Mouse (Mus musculus) myocyte (in vitro differentiated cells): Measurements from ENCODE around the gene Nhsl1.

Experiments used
- MAX ChIP-seq: IDR thresholded peaks from one replicate; pipeline ENCODE4 v1.6.1; 2011; ENCODE audit warnings: low read depth, mild to moderate bottlenecking, control low read depth
- MYOG ChIP-seq, 3 experiments: IDR thresholded peaks; one replicate each; pipeline ENCODE4 v1.6.1; 2011; ENCODE audit warnings: control low read depth in 2 of 3, low read depth in 2 of 3, mild to moderate bottlenecking in 2 of 3; ENCODE audit not compliant: insufficient read length in 2 of 3, control insufficient read depth in 1 of 3, insufficient read depth in 1 of 3
- POLR2A ChIP-seq: IDR thresholded peaks from one replicate; pipeline ENCODE4 v1.6.1; 2011; ENCODE audit warnings: low read depth, mild to moderate bottlenecking, control low read depth, moderate library complexity; ENCODE audit not compliant: insufficient read length
- SRF ChIP-seq: IDR thresholded peaks from one replicate; pipeline ENCODE4 v1.6.1; 2011; ENCODE audit warnings: low read depth; ENCODE audit not compliant: control insufficient read depth, insufficient read length
- USF1 ChIP-seq: IDR thresholded peaks from one replicate; pipeline ENCODE4 v1.6.1; 2011; ENCODE audit warnings: low read depth, mild to moderate bottlenecking, control low read depth, moderate library complexity

DNA sequence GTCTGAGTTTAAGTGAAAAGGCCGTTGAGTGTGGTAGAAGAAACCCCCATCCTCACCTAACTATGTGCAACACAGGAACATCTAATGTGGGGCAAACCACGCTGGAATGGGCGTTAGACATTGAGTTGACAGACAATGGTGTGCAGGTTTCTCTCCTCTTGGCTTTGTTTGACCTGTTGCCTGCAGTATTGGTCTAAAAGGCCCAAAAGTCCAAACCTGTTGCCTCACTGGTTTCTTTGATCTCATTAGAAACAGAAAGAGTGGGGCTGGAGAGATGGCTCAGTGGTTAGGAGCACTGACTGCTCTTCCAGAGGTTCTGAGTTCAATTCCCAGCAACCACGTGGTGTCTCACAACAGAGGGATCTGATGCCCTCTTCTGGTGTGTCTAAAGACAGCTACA lies 210.4 kb downstream of the Nhsl1 start:
- TF ChIP-seq POLR2A = no peak
- no peak for TF ChIP-seq MAX
- TF ChIP-seq SRF = no peak
- TF ChIP-seq USF1 = no peak
- TF ChIP-seq MYOG (IDR thresholded peaks at IDR 0.05; ENCODE audit: control insufficient read depth in 1 of 3, insufficient read depth in 1 of 3, insufficient read length in 2 of 3, low read depth in 2 of 3) = no peak
